Mouse (Mus musculus): ENCODE measurements around the gene Drg1. TPM values are rescaled to one million over a fixed set of nuclear protein-coding genes. Genes with fewer than 3 reads are reported as not detected.

Gene Drg1
- total and polyA plus RNA-seq, 2 experiments from 2014 or later, result 115 to 201 TPM

- Histone ChIP-seq H3K27me3 (ENCODE audit: insufficient read depth, low read length) (no peaks in the 10 kb centered on the region), H3K4me2 (ENCODE audit: low read depth) (no peak overlapping the region), H3K9ac (no peak overlapping the region), H3K36me3 (ENCODE audit: insufficient read depth) (peaks cover 67% of the 10 kb centered on the region), H3K27ac (ENCODE audit: low read depth, low read length) (no peak overlapping the region), H3K9me3 (ENCODE audit: low read length) (no peaks in the 10 kb centered on the region), H3K4me3 (ENCODE audit: low read depth, low read length) (no peak overlapping the region), H3K4me1 (ENCODE audit: insufficient read depth) (peaks cover 33% of the 10 kb centered on the region)
- ATAC-seq, result no peak
- DNase-seq, result no peak
- 46% methylated on average over 5 of the region's 5 CpGs for WGBS
- TF ChIP-seq CTCF (IDR thresholded peaks at IDR 0.05; ENCODE audit: low read depth), result no peak
These were observed 29.8 kb upstream of the Drg1 start for GRCm38 (mm10) chr11:3296056-3296455.

GRCm38 (mm10) chr11:3294641-3295040 lies 28.4 kb upstream of the Drg1 start:
- peaks cover 33% of the 10 kb centered on the region for H3K4me1 ChIP-seq (ENCODE audit: insufficient read depth)
- no peaks in the 10 kb centered on the region for H3K9me3 ChIP-seq (ENCODE audit: low read length)
- peak overlapping the region; percentile 97; the same call in 1 of the 2 replicates for H3K9ac ChIP-seq
- peak overlapping the region; percentile 99; the same call in 1 of the 2 replicates for H3K4me2 ChIP-seq (ENCODE audit: low read depth)
- DNase-seq (no peak), ATAC-seq (no peak)
- H3K27me3 ChIP-seq (ENCODE audit: insufficient read depth, low read length), result no peaks in the 10 kb centered on the region
- H3K27ac ChIP-seq (ENCODE audit: low read depth, low read length), result no peak overlapping the region
- H3K4me3 ChIP-seq (ENCODE audit: low read depth, low read length), result no peak overlapping the region
- H3K36me3 ChIP-seq (ENCODE audit: insufficient read depth), result peaks cover 55% of the 10 kb centered on the region
- TF ChIP-seq CTCF (IDR thresholded peaks at IDR 0.05; ENCODE audit: low read depth), result no peak
- WGBS, result 83% methylated on average over 2 of the region's 2 CpGs

GRCm38 (mm10) chr11:3293361-3293760 lies 27.1 kb upstream of the Drg1 start:
- Histone ChIP-seq H3K27ac (ENCODE audit: low read depth, low read length) (peak overlapping the region; percentile 45; the same call in 1 of the 2 replicates), H3K9me3 (ENCODE audit: low read length) (no peaks in the 10 kb centered on the region), H3K36me3 (ENCODE audit: insufficient read depth) (peaks cover 42% of the 10 kb centered on the region), H3K4me2 (ENCODE audit: low read depth) (peak overlapping the region; percentile 99), H3K9ac (peak overlapping the region; percentile 97), H3K4me1 (ENCODE audit: insufficient read depth) (peaks cover 33% of the 10 kb centered on the region), H3K4me3 (ENCODE audit: low read depth, low read length) (peak overlapping the region; percentile 50), H3K27me3 (ENCODE audit: insufficient read depth, low read length) (no peaks in the 10 kb centered on the region)
- WGBS, result 6% methylated on average over 4 of the region's 4 CpGs
- TF ChIP-seq CTCF (IDR thresholded peaks at IDR 0.05; ENCODE audit: low read depth), result no peak
- DNase-seq (no peak), ATAC-seq (no peak)

GRCm38 (mm10) chr11:3292711-3293249 lies 26.6 kb upstream of the Drg1 start:
- Histone ChIP-seq H3K27ac (ENCODE audit: low read depth, low read length) (peak overlapping the region; percentile 100), H3K9me3 (ENCODE audit: low read length) (no peaks in the 10 kb centered on the region), H3K9ac (peak overlapping the region; percentile 97), H3K4me2 (ENCODE audit: low read depth) (peak overlapping the region; percentile 99), H3K4me1 (ENCODE audit: insufficient read depth) (peaks cover 33% of the 10 kb centered on the region), H3K36me3 (ENCODE audit: insufficient read depth) (peaks cover 36% of the 10 kb centered on the region), H3K27me3 (ENCODE audit: insufficient read depth, low read length) (no peaks in the 10 kb centered on the region), H3K4me3 (ENCODE audit: low read depth, low read length) (peak overlapping the region; percentile 50)
- no peak for ATAC-seq
- no peak for TF ChIP-seq CTCF (IDR thresholded peaks at IDR 0.05; ENCODE audit: low read depth)
- 0% methylated on average over 8 of the region's 8 CpGs for WGBS
- DNase-seq, result peak; percentile 51

- Histone ChIP-seq H3K27me3 (ENCODE audit: insufficient read depth, low read length) (no peaks in the 10 kb centered on the region), H3K4me2 (ENCODE audit: low read depth) (peak overlapping the region; percentile 99), H3K4me3 (ENCODE audit: low read depth, low read length) (peak overlapping the region; percentile 50), H3K4me1 (ENCODE audit: insufficient read depth) (peaks cover 33% of the 10 kb centered on the region), H3K9ac (peak overlapping the region; percentile 97), H3K36me3 (ENCODE audit: insufficient read depth) (peaks cover 29% of the 10 kb centered on the region), H3K27ac (ENCODE audit: low read depth, low read length) (peak overlapping the region; percentile 100), H3K9me3 (ENCODE audit: low read length) (no peaks in the 10 kb centered on the region)
- 1% methylated on average over 8 of the region's 8 CpGs for WGBS
- TF ChIP-seq CTCF (IDR thresholded peaks at IDR 0.05; ENCODE audit: low read depth), result no peak
- DNase-seq (peak; percentile 52), ATAC-seq (no peak)
These were observed 25.8 kb upstream of the Drg1 start for GRCm38 (mm10) chr11:3292062-3292421.

- DNase-seq, result no peak
- WGBS, result 1% methylated on average over 26 of the region's 26 CpGs
These were observed 25.3 kb upstream of the Drg1 start for GRCm38 (mm10) chr11:3291311-3292061.

More at GRCm38 (mm10) chr11:3291311-3292061, 25.3 kb upstream of the Drg1 start:
- peak overlapping the region; percentile 100 for H3K27ac ChIP-seq (ENCODE audit: low read depth, low read length)
- no peaks in the 10 kb centered on the region for H3K27me3 ChIP-seq (ENCODE audit: insufficient read depth, low read length)
- peak overlapping the region; percentile 97 for H3K9ac ChIP-seq
- no peak for TF ChIP-seq CTCF (IDR thresholded peaks at IDR 0.05; ENCODE audit: low read depth)
- peak overlapping the region; percentile 50 for H3K4me3 ChIP-seq (ENCODE audit: low read depth, low read length)
- ATAC-seq, result no peak
- H3K4me2 ChIP-seq (ENCODE audit: low read depth), result peak overlapping the region; percentile 99
- H3K9me3 ChIP-seq (ENCODE audit: low read length), result no peaks in the 10 kb centered on the region
- H3K36me3 ChIP-seq (ENCODE audit: insufficient read depth), result peaks cover 23% of the 10 kb centered on the region
- H3K4me1 ChIP-seq (ENCODE audit: insufficient read depth), result peaks cover 31% of the 10 kb centered on the region

Measured in forebrain, postnatal 0 days (tissue).